Mouse (Mus musculus) heart, embryonic 15.5 days (tissue): ENCODE results near the gene Gm11733. TPM values are rescaled to one million over a fixed set of nuclear protein-coding genes. Genes with fewer than 3 reads are reported as not detected.

Experiments
- polyA plus RNA-seq: library from polyadenylated mRNA; unstranded; fragments of >200 nt; fragmentation: Nextera tagmentation; extraction: Ambion mirVana; gene quantifications from 2 replicates; pipeline ENCODE4 v1.2.1, GENCODE M21; 2015

Gm11733 gene
- polyA plus RNA-seq, 1 experiment from 2014 or later: not detected

Other genes with a start within 250 kb of the Gm11733 start
- 6.6 and 7.3 TPM in 2 replicates for gene Tnrc6c, start 169.9 kb downstream of the Gm11733 start, polyA plus RNA-seq